Mouse (Mus musculus): Measurements from ENCODE around the gene Sema4a. TPM values are rescaled to one million over a fixed set of nuclear protein-coding genes. Genes with fewer than 3 reads are reported as not detected.

Gene Sema4a
- polyA plus RNA-seq, 1 experiment from 2014 or later = 12.2 TPM

- no peak overlapping the region for H3K27ac ChIP-seq (ENCODE audit: low read depth, low read length)
- H3K9me3 ChIP-seq (replicated peaks; ENCODE audit: control insufficient read depth, low read length) = no peaks in the 10 kb centered on the region
- 0 out of 2 replicates have a peak, but pooled peaks cover 5% of the 10 kb centered on the region for H3K4me1 ChIP-seq (ENCODE audit: control insufficient read depth, insufficient read depth, low read length)
- H3K9ac ChIP-seq (ENCODE audit: low read length) = no peak overlapping the region
- no peak overlapping the region for H3K4me2 ChIP-seq (ENCODE audit: low read length)
- H3K36me3 ChIP-seq (ENCODE audit: control insufficient read depth, insufficient read depth, low read length) = peaks cover 37% of the 10 kb centered on the region
- WGBS = 91% methylated on average over 8 of the region's 8 CpGs
- DNase-seq (ENCODE audit: low spot score) (no peak), ATAC-seq (no peak)
- no peaks in the 10 kb centered on the region for H3K27me3 ChIP-seq (replicated peaks; ENCODE audit: control insufficient read depth, insufficient read depth, low read length)
- no peak overlapping the region for H3K4me3 ChIP-seq (ENCODE audit: low read depth, low read length)
These were observed 12.5 kb downstream of the Sema4a start for GRCm38 (mm10) chr3:88448443-88448842.

- H3K27me3 ChIP-seq (replicated peaks; ENCODE audit: control insufficient read depth, insufficient read depth, low read length) = no peaks in the 10 kb centered on the region
- WGBS = 71% methylated on average over 8 of the region's 8 CpGs
- 0 out of 2 replicates have a peak, but pooled peaks cover 5% of the 10 kb centered on the region for H3K4me1 ChIP-seq (ENCODE audit: control insufficient read depth, insufficient read depth, low read length)
- H3K36me3 ChIP-seq (ENCODE audit: control insufficient read depth, insufficient read depth, low read length) = peaks cover 34% of the 10 kb centered on the region
- no peak overlapping the region for H3K4me3 ChIP-seq (ENCODE audit: low read depth, low read length)
- DNase-seq (ENCODE audit: low spot score) = no peak
- ATAC-seq = no peak
- no peak overlapping the region for H3K27ac ChIP-seq (ENCODE audit: low read depth, low read length)
- no peaks in the 10 kb centered on the region for H3K9me3 ChIP-seq (replicated peaks; ENCODE audit: control insufficient read depth, low read length)
- no peak overlapping the region for H3K9ac ChIP-seq (ENCODE audit: low read length)
- no peak overlapping the region for H3K4me2 ChIP-seq (ENCODE audit: low read length)
These were observed 13.3 kb downstream of the Sema4a start for GRCm38 (mm10) chr3:88447676-88448183.

GRCm38 (mm10) chr3:88446471-88447123 is 14.4 kb downstream of the Sema4a start:
- Histone ChIP-seq H3K4me1 (ENCODE audit: control insufficient read depth, insufficient read depth, low read length) (0 out of 2 replicates have a peak, but pooled peaks cover 5% of the 10 kb centered on the region), H3K4me2 (ENCODE audit: low read length) (no peak overlapping the region), H3K27ac (ENCODE audit: low read depth, low read length) (no peak overlapping the region), H3K9me3 (replicated peaks; ENCODE audit: control insufficient read depth, low read length) (no peaks in the 10 kb centered on the region), H3K9ac (ENCODE audit: low read length) (no peak overlapping the region), H3K4me3 (ENCODE audit: low read depth, low read length) (no peak overlapping the region), H3K36me3 (ENCODE audit: control insufficient read depth, insufficient read depth, low read length) (peaks cover 28% of the 10 kb centered on the region; the same call in 1 of the 2 replicates), H3K27me3 (replicated peaks; ENCODE audit: control insufficient read depth, insufficient read depth, low read length) (no peaks in the 10 kb centered on the region)
- WGBS = 84% methylated on average over 8 of the region's 8 CpGs
- DNase-seq (ENCODE audit: low spot score) (no peak), ATAC-seq (no peak)

GRCm38 (mm10) chr3:88442888-88443287 is 18.1 kb downstream of the Sema4a start:
- H3K4me3 ChIP-seq (ENCODE audit: low read depth, low read length) = no peak overlapping the region
- ATAC-seq = no peak
- H3K9ac ChIP-seq (ENCODE audit: low read length) = no peak overlapping the region
- no peaks in the 10 kb centered on the region for H3K9me3 ChIP-seq (replicated peaks; ENCODE audit: control insufficient read depth, low read length)
- no peak for DNase-seq (ENCODE audit: low spot score)
- H3K4me1 ChIP-seq (ENCODE audit: control insufficient read depth, insufficient read depth, low read length) = no peaks in the 10 kb centered on the region; the same call in 1 of the 2 replicates
- peaks cover 26% of the 10 kb centered on the region for H3K36me3 ChIP-seq (ENCODE audit: control insufficient read depth, insufficient read depth, low read length)
- 84% methylated on average over 7 of the region's 7 CpGs for WGBS
- H3K27me3 ChIP-seq (replicated peaks; ENCODE audit: control insufficient read depth, insufficient read depth, low read length) = no peaks in the 10 kb centered on the region
- H3K4me2 ChIP-seq (ENCODE audit: low read length) = no peak overlapping the region
- H3K27ac ChIP-seq (ENCODE audit: low read depth, low read length) = no peak overlapping the region

- DNase-seq (ENCODE audit: low spot score) (no peak), ATAC-seq (no peak)
- peaks cover 23% of the 10 kb centered on the region for H3K36me3 ChIP-seq (ENCODE audit: control insufficient read depth, insufficient read depth, low read length)
- H3K27ac ChIP-seq (ENCODE audit: low read depth, low read length) = no peak overlapping the region
- no peak overlapping the region for H3K4me2 ChIP-seq (ENCODE audit: low read length)
- no peak overlapping the region for H3K4me3 ChIP-seq (ENCODE audit: low read depth, low read length)
- 88% methylated on average over 12 of the region's 12 CpGs for WGBS
- H3K9ac ChIP-seq (ENCODE audit: low read length) = no peak overlapping the region
- no peaks in the 10 kb centered on the region; the same call in 1 of the 2 replicates for H3K4me1 ChIP-seq (ENCODE audit: control insufficient read depth, insufficient read depth, low read length)
- no peaks in the 10 kb centered on the region for H3K27me3 ChIP-seq (replicated peaks; ENCODE audit: control insufficient read depth, insufficient read depth, low read length)
- no peaks in the 10 kb centered on the region for H3K9me3 ChIP-seq (replicated peaks; ENCODE audit: control insufficient read depth, low read length)
These were observed 18.5 kb downstream of the Sema4a start for GRCm38 (mm10) chr3:88442488-88442887.

- Histone ChIP-seq H3K27ac (ENCODE audit: low read depth, low read length) (no peak overlapping the region), H3K27me3 (replicated peaks; ENCODE audit: control insufficient read depth, insufficient read depth, low read length) (no peaks in the 10 kb centered on the region), H3K4me3 (ENCODE audit: low read depth, low read length) (no peak overlapping the region), H3K9ac (ENCODE audit: low read length) (peak overlapping the region; percentile 8; the same call in 1 of the 2 replicates), H3K4me2 (ENCODE audit: low read length) (no peak overlapping the region), H3K9me3 (replicated peaks; ENCODE audit: control insufficient read depth, low read length) (no peaks in the 10 kb centered on the region), H3K36me3 (ENCODE audit: control insufficient read depth, insufficient read depth, low read length) (peaks cover 26% of the 10 kb centered on the region), H3K4me1 (ENCODE audit: control insufficient read depth, insufficient read depth, low read length) (no peaks in the 10 kb centered on the region; the same call in 1 of the 2 replicates)
- DNase-seq (ENCODE audit: low spot score) = peak; percentile 71
- WGBS = 26% methylated on average over 27 of the region's 27 CpGs
- peak; percentile 22; the same call in 1 of the 2 replicates for ATAC-seq
These were observed 20.2 kb downstream of the Sema4a start for GRCm38 (mm10) chr3:88440500-88441381.

GRCm38 (mm10) chr3:88439582-88439981 is 21.4 kb downstream of the Sema4a start:
- DNase-seq (ENCODE audit: low spot score) (no peak), ATAC-seq (no peak)
- H3K9ac ChIP-seq (ENCODE audit: low read length) = no peak overlapping the region
- H3K4me1 ChIP-seq (ENCODE audit: control insufficient read depth, insufficient read depth, low read length) = no peaks in the 10 kb centered on the region; the same call in 1 of the 2 replicates
- H3K4me2 ChIP-seq (ENCODE audit: low read length) = no peak overlapping the region
- no peak overlapping the region for H3K27ac ChIP-seq (ENCODE audit: low read depth, low read length)
- no peak overlapping the region for H3K4me3 ChIP-seq (ENCODE audit: low read depth, low read length)
- no peaks in the 10 kb centered on the region for H3K9me3 ChIP-seq (replicated peaks; ENCODE audit: control insufficient read depth, low read length)
- 43% methylated on average over 4 of the region's 4 CpGs for WGBS
- H3K36me3 ChIP-seq (ENCODE audit: control insufficient read depth, insufficient read depth, low read length) = peaks cover 20% of the 10 kb centered on the region
- no peaks in the 10 kb centered on the region for H3K27me3 ChIP-seq (replicated peaks; ENCODE audit: control insufficient read depth, insufficient read depth, low read length)

GRCm38 (mm10) chr3:88437454-88437853 is 23.5 kb downstream of the Sema4a start:
- Histone ChIP-seq H3K9me3 (replicated peaks; ENCODE audit: control insufficient read depth, low read length) (no peaks in the 10 kb centered on the region), H3K27ac (ENCODE audit: low read depth, low read length) (no peak overlapping the region), H3K36me3 (ENCODE audit: control insufficient read depth, insufficient read depth, low read length) (peaks cover 20% of the 10 kb centered on the region), H3K4me2 (ENCODE audit: low read length) (peak overlapping the region; percentile 48; the same call in 1 of the 2 replicates), H3K4me3 (ENCODE audit: low read depth, low read length) (no peak overlapping the region), H3K9ac (ENCODE audit: low read length) (no peak overlapping the region), H3K27me3 (replicated peaks; ENCODE audit: control insufficient read depth, insufficient read depth, low read length) (no peaks in the 10 kb centered on the region), H3K4me1 (ENCODE audit: control insufficient read depth, insufficient read depth, low read length) (no peaks in the 10 kb centered on the region; the same call in 1 of the 2 replicates)
- 81% methylated on average over 10 of the region's 10 CpGs for WGBS
- ATAC-seq (no peak; the same call in 1 of the 2 replicates), DNase-seq (ENCODE audit: low spot score) (no peak)
